Mouse (Mus musculus): ENCODE results near the gene Hist1h3g. TPM values are rescaled to one million over a fixed set of nuclear protein-coding genes. Genes with fewer than 3 reads are reported as not detected.

Hist1h3g gene
- total RNA-seq, 2 experiments from 2014 or later = 5.8 to 6.2 TPM

GRCm38 (mm10) chr13:23585029-23585441 lies 49.8 kb downstream of the Hist1h3g start:
- intact Hi-C loops (cut with DNase I) = no loop called here
- DNase-seq (ENCODE audit: low spot score in 2 of 2) = peak; percentile 61 to 73

Small RNA genes lying within 50 kb of the gene (microRNA-seq; reads per million reads assigned to microRNA genes)
- gene Gm44297 (0 reads per million in 2 experiments), gene Gm44359 (0 reads per million in 2 experiments), gene Gm44394 (0 reads per million in 2 experiments), gene n-TStga1 (0 reads per million in 2 experiments)

Other genes starting within 250 kb of the Hist1h3g start
- 10 to 100 TPM; 39.5 TPM for gene Zfp322a, start 166.2 kb upstream of the Hist1h3g start, total RNA-seq (2021)
- 1 to 10 TPM; 6.9 to 7.1 TPM for gene Abt1, start 111.6 kb upstream of the Hist1h3g start, total RNA-seq (2021)
- not detected for gene Btn1a1, start 69.5 kb upstream of the Hist1h3g start, total RNA-seq (2021)
- gene Btn2a2, start 46.6 kb upstream of the Hist1h3g start, total RNA-seq (2021) = 1 to 10 TPM in 1 of 2 experiments, under 1 TPM in 1; 0.82 to 1.3 TPM
- 100 to 1,000 TPM; 264 to 291 TPM for gene Hist1h4h, start 4.4 kb upstream of the Hist1h3g start, total RNA-seq (2021)
- 10 to 100 TPM in 1 of 2 experiments, 1 to 10 TPM in 1; 4.3 to 21.5 TPM for gene Hist1h2af, start 1.5 kb upstream of the Hist1h3g start, total RNA-seq (2021)
- gene Hist1h2bh, start 8.0 kb downstream of the Hist1h3g start, total RNA-seq (2021) = under 1 TPM; 0.91 to 0.92 TPM
- 10 to 100 TPM; 18.7 to 21.0 TPM for gene Hist1h3f, start 8.6 kb downstream of the Hist1h3g start, total RNA-seq (2021)
- gene Hist1h4f, start 16.2 kb downstream of the Hist1h3g start, total RNA-seq (2021) = 100 to 1,000 TPM; 150 to 165 TPM
- gene Hist1h1d, start 17.8 kb downstream of the Hist1h3g start, total RNA-seq (2021) = 1 to 10 TPM; 3.1 to 4.2 TPM
- 10 to 100 TPM; 49.1 to 57.1 TPM for gene Hist1h3e, start 26.9 kb downstream of the Hist1h3g start, total RNA-seq (2021)
- 10 to 100 TPM in 1 of 2 experiments, 1 to 10 TPM in 1; 8.2 to 10.1 TPM for gene Hist1h2ae, start 35.8 kb downstream of the Hist1h3g start, total RNA-seq (2021)
- 10 to 100 TPM; 79.2 to 92.9 TPM for gene Hist1h2bg, start 36.0 kb downstream of the Hist1h3g start, total RNA-seq (2021)
- 10 to 100 TPM; 24.6 to 36.3 TPM for gene Hist1h2bf, start 38.8 kb downstream of the Hist1h3g start, total RNA-seq (2021)
- 1 to 10 TPM; 3.0 to 5.1 TPM for gene Hist1h2ad, start 39.0 kb downstream of the Hist1h3g start, total RNA-seq (2021)
- 1 to 10 TPM; 9.4 to 9.9 TPM for gene Hist1h3d, start 40.3 kb downstream of the Hist1h3g start, total RNA-seq (2021)
- gene Hist1h4d, start 46.2 kb downstream of the Hist1h3g start, total RNA-seq (2021) = 100 to 1,000 TPM; 132 to 148 TPM
- 1 to 10 TPM; 4.8 to 5.6 TPM for gene Hist1h2be, start 85.7 kb downstream of the Hist1h3g start, total RNA-seq (2021)
- 10 to 100 TPM; 53.4 to 69.1 TPM for gene Hist1h1e, start 87.1 kb downstream of the Hist1h3g start, total RNA-seq (2021)
- gene Hist1h2ac, start 148.5 kb downstream of the Hist1h3g start, total RNA-seq (2021) = 1 to 10 TPM; 1.9 to 2.0 TPM
- 10 to 100 TPM; 25.0 to 27.3 TPM for gene Hist1h2bc, start 148.8 kb downstream of the Hist1h3g start, total RNA-seq (2021)
- gene Hist1h1t, start 160.4 kb downstream of the Hist1h3g start, total RNA-seq (2021) = under 1 TPM in 1 of 2 experiments, not detected in 1; 0.40 TPM
- 100 to 1,000 TPM; 100 to 103 TPM for gene Hist1h4c, start 163.0 kb downstream of the Hist1h3g start, total RNA-seq (2021)
- gene Hfe, start 175.4 kb downstream of the Hist1h3g start, total RNA-seq (2021) = 1 to 10 TPM; 2.9 to 3.1 TPM
- gene Hist1h1c, start 203.4 kb downstream of the Hist1h3g start, total RNA-seq (2021) = 10 to 100 TPM; 55.8 to 75.9 TPM
- 1 to 10 TPM; 6.8 to 7.2 TPM for gene Hist1h3c, start 210.2 kb downstream of the Hist1h3g start, total RNA-seq (2021)
- gene Hist1h2bb, start 211.3 kb downstream of the Hist1h3g start, total RNA-seq (2021) = 10 to 100 TPM; 18.8 to 20.7 TPM
- 10 to 100 TPM; 30.0 to 36.8 TPM for gene Hist1h2ab, start 215.7 kb downstream of the Hist1h3g start, total RNA-seq (2021)
- 10 to 100 TPM; 16.5 to 23.8 TPM for gene Hist1h3b, start 216.8 kb downstream of the Hist1h3g start, total RNA-seq (2021)
- 10 to 100 TPM; 73.2 to 80.8 TPM for gene Hist1h4b, start 221.6 kb downstream of the Hist1h3g start, total RNA-seq (2021)
- gene Hist1h4a, start 225.8 kb downstream of the Hist1h3g start, total RNA-seq (2021) = 10 to 100 TPM; 68.8 to 69.0 TPM
- 10 to 100 TPM; 33.2 to 47.2 TPM for gene Hist1h3a, start 227.0 kb downstream of the Hist1h3g start, total RNA-seq (2021)
- gene Hist1h1a, start 228.2 kb downstream of the Hist1h3g start, total RNA-seq (2021) = 10 to 100 TPM; 20.4 to 29.2 TPM
- gene Trim38, start 234.5 kb downstream of the Hist1h3g start, total RNA-seq (2021) = not detected